Mouse (Mus musculus): ENCODE results near the gene Pde11a. TPM values are rescaled to one million over a fixed set of nuclear protein-coding genes. Genes with fewer than 3 reads are reported as not detected.

Pde11a gene
- polyA plus RNA-seq, 1 experiment from 2014 or later = 0.96 TPM

- Histone ChIP-seq H3K4me3 (no peak overlapping the region), H3K4me2 (peak overlapping the region; percentile 39), H3K9me3 (no peaks in the 10 kb centered on the region), H3K27ac (no peak overlapping the region), H3K27me3 (replicated peaks) (no peaks in the 10 kb centered on the region), H3K9ac (no peak overlapping the region), H3K4me1 (peaks cover 15% of the 10 kb centered on the region), H3K36me3 (replicated peaks) (no peaks in the 10 kb centered on the region)
- peak; percentile 65 for ATAC-seq (replicated peaks)
- 20% methylated on average over 5 of the region's 5 CpGs for WGBS
These were observed 373.6 kb downstream of the Pde11a start for GRCm38 (mm10) chr2:75964972-75965371.

- H3K9ac ChIP-seq = no peak overlapping the region
- 14% methylated on average over 14 of the region's 14 CpGs for WGBS
- H3K27ac ChIP-seq = no peak overlapping the region
- no peaks in the 10 kb centered on the region for H3K9me3 ChIP-seq
- no peaks in the 10 kb centered on the region for H3K27me3 ChIP-seq (replicated peaks)
- H3K4me1 ChIP-seq = peaks cover 19% of the 10 kb centered on the region
- no peaks in the 10 kb centered on the region for H3K36me3 ChIP-seq (replicated peaks)
- ATAC-seq (replicated peaks) = peak; percentile 52
- H3K4me3 ChIP-seq = no peak overlapping the region
- peak overlapping the region; percentile 39 for H3K4me2 ChIP-seq
These were observed 374.1 kb downstream of the Pde11a start for GRCm38 (mm10) chr2:75964512-75964911.

GRCm38 (mm10) chr2:75964051-75964450 lies 374.5 kb downstream of the Pde11a start:
- no peaks in the 10 kb centered on the region for H3K36me3 ChIP-seq (replicated peaks)
- H3K9me3 ChIP-seq = no peaks in the 10 kb centered on the region
- H3K4me2 ChIP-seq = peak overlapping the region; percentile 39; the same call in 1 of the 2 replicates
- WGBS = 74% methylated on average over 5 of the region's 5 CpGs
- no peaks in the 10 kb centered on the region for H3K27me3 ChIP-seq (replicated peaks)
- H3K27ac ChIP-seq = no peak overlapping the region
- peaks cover 24% of the 10 kb centered on the region for H3K4me1 ChIP-seq
- H3K9ac ChIP-seq = no peak overlapping the region
- ATAC-seq (replicated peaks) = no peak
- H3K4me3 ChIP-seq = no peak overlapping the region

GRCm38 (mm10) chr2:75963211-75963840 lies 375.2 kb downstream of the Pde11a start:
- H3K4me1 ChIP-seq = peaks cover 24% of the 10 kb centered on the region

GRCm38 (mm10) chr2:75960366-75961330 lies 377.9 kb downstream of the Pde11a start:
- peak overlapping the region; percentile 26; the same call in 1 of the 2 replicates for H3K27ac ChIP-seq

More at GRCm38 (mm10) chr2:75963211-75963840, 375.2 kb downstream of the Pde11a start:
- H3K27ac ChIP-seq = no peak overlapping the region
- no peak overlapping the region for H3K4me2 ChIP-seq
- no peaks in the 10 kb centered on the region for H3K27me3 ChIP-seq (replicated peaks)
- H3K36me3 ChIP-seq (replicated peaks) = no peaks in the 10 kb centered on the region
- no peaks in the 10 kb centered on the region for H3K9me3 ChIP-seq
- no peak overlapping the region for H3K9ac ChIP-seq
- 37% methylated on average over 10 of the region's 10 CpGs for WGBS
- ATAC-seq (replicated peaks) = no peak
- H3K4me3 ChIP-seq = no peak overlapping the region

GRCm38 (mm10) chr2:75959850-75960365 lies 378.7 kb downstream of the Pde11a start:
- H3K27ac ChIP-seq = peak overlapping the region; percentile 26; the same call in 1 of the 2 replicates
- WGBS = 8% methylated on average over 15 of the region's 15 CpGs
- H3K27me3 ChIP-seq (replicated peaks) = no peaks in the 10 kb centered on the region
- H3K4me2 ChIP-seq = peak overlapping the region; percentile 35
- no peaks in the 10 kb centered on the region for H3K36me3 ChIP-seq (replicated peaks)
- H3K4me1 ChIP-seq = peaks cover 23% of the 10 kb centered on the region
- no peaks in the 10 kb centered on the region for H3K9me3 ChIP-seq
- peak; percentile 71; the same call in 1 of the 2 replicates for ATAC-seq (replicated peaks)
- no peak overlapping the region for H3K9ac ChIP-seq
- H3K4me3 ChIP-seq = 0 out of 2 replicates have a peak overlapping the region, but pooled peaks have one; percentile 0

More at GRCm38 (mm10) chr2:75960366-75961330, 377.9 kb downstream of the Pde11a start:
- Histone ChIP-seq H3K9ac (no peak overlapping the region), H3K4me1 (peaks cover 24% of the 10 kb centered on the region), H3K4me2 (peak overlapping the region; percentile 35), H3K27me3 (replicated peaks) (no peaks in the 10 kb centered on the region), H3K36me3 (replicated peaks) (no peaks in the 10 kb centered on the region), H3K4me3 (no peak overlapping the region), H3K9me3 (no peaks in the 10 kb centered on the region)
- 51% methylated on average over 15 of the region's 15 CpGs for WGBS
- no peak for ATAC-seq (replicated peaks)

- Histone ChIP-seq H3K27me3 (replicated peaks) (no peaks in the 10 kb centered on the region), H3K4me2 (peak overlapping the region; percentile 35), H3K9me3 (no peaks in the 10 kb centered on the region), H3K36me3 (replicated peaks) (no peaks in the 10 kb centered on the region), H3K27ac (peak overlapping the region; percentile 26; the same call in 1 of the 2 replicates), H3K9ac (no peak overlapping the region), H3K4me3 (0 out of 2 replicates have a peak overlapping the region, but pooled peaks have one; percentile 0), H3K4me1 (peaks cover 17% of the 10 kb centered on the region)
- ATAC-seq (replicated peaks) = peak; percentile 52; the same call in 1 of the 2 replicates
- WGBS = 19% methylated on average over 18 of the region's 18 CpGs
These were observed 379.3 kb downstream of the Pde11a start for GRCm38 (mm10) chr2:75959183-75959849.

- Histone ChIP-seq H3K9me3 (no peaks in the 10 kb centered on the region), H3K27ac (no peak overlapping the region), H3K4me3 (no peak overlapping the region), H3K4me1 (peaks cover 16% of the 10 kb centered on the region), H3K4me2 (no peak overlapping the region), H3K36me3 (replicated peaks) (no peaks in the 10 kb centered on the region), H3K27me3 (replicated peaks) (no peaks in the 10 kb centered on the region), H3K9ac (no peak overlapping the region)
- whole genome bisulfite sequencing = 53% methylated on average over 14 of the region's 14 CpGs
- ATAC-seq (replicated peaks) = no peak
These were observed 382.9 kb downstream of the Pde11a start for GRCm38 (mm10) chr2:75955709-75956108.

GRCm38 (mm10) chr2:75953320-75953719 lies 385.3 kb downstream of the Pde11a start:
- no peak for ATAC-seq (replicated peaks)
- no peak overlapping the region for H3K9ac ChIP-seq
- no peak overlapping the region for H3K27ac ChIP-seq
- WGBS = 94% methylated on average over 5 of the region's 5 CpGs
- no peak overlapping the region for H3K4me2 ChIP-seq
- no peaks in the 10 kb centered on the region for H3K36me3 ChIP-seq (replicated peaks)
- H3K4me1 ChIP-seq = no peaks in the 10 kb centered on the region
- no peaks in the 10 kb centered on the region for H3K9me3 ChIP-seq
- no peaks in the 10 kb centered on the region for H3K27me3 ChIP-seq (replicated peaks)
- H3K4me3 ChIP-seq = no peak overlapping the region

GRCm38 (mm10) chr2:75950685-75951084 lies 387.9 kb downstream of the Pde11a start:
- H3K9ac ChIP-seq = no peak overlapping the region
- 91% methylated on average over 8 of the region's 8 CpGs for WGBS
- no peak overlapping the region for H3K4me2 ChIP-seq
- no peaks in the 10 kb centered on the region for H3K4me1 ChIP-seq
- no peak overlapping the region for H3K4me3 ChIP-seq
- no peaks in the 10 kb centered on the region for H3K36me3 ChIP-seq (replicated peaks)
- no peaks in the 10 kb centered on the region for H3K27me3 ChIP-seq (replicated peaks)
- H3K27ac ChIP-seq = no peak overlapping the region
- ATAC-seq (replicated peaks) = no peak
- H3K9me3 ChIP-seq = no peaks in the 10 kb centered on the region

Data from midbrain, embryonic 15.5 days (tissue).